Mouse (Mus musculus): ENCODE data around the gene Nox3.

DNA sequence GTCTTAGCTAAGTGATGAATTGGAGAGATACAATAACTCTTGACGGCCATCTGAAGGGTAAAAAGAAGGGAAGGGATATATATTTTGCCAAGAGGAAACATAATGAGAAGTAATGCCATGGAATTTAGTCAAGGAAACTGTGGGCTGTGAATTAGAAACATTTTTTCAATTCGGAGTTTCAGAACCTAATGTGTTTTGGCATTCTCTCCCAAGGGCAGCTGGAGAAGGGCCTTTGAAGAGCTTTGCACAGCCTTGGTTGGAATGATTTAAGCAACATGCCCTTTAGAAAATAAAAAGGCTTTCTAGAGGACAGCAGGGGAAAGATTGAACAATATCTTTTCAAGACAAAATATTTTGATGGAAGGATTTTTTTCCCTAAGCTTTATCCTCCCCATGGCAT, 40.9 kb upstream of the Nox3 start:
- no peak for TF ChIP-seq CTCF (conservative IDR thresholded peaks at IDR 0.05 in 1 of 2, IDR thresholded peaks at IDR 0.05 in 1 of 2; ENCODE audit: low read depth in 2 of 2, low read length in 2 of 2)
- TF ChIP-seq POLR2A (IDR thresholded peaks at IDR 0.05; ENCODE audit: low read depth, low read length): no peak
- no peak for TF ChIP-seq ZC3H11A (IDR thresholded peaks at IDR 0.05; ENCODE audit: low read depth, low read length)
- TF ChIP-seq UBTF (IDR thresholded peaks at IDR 0.05; ENCODE audit: low read depth, low read length): no peak
- no peak for TF ChIP-seq MYC (IDR thresholded peaks at IDR 0.05; ENCODE audit: low read depth, low read length)
- TF ChIP-seq ELF1 (IDR thresholded peaks at IDR 0.05; ENCODE audit: low read depth, low read length): no peak
- TF ChIP-seq TCF12 (IDR thresholded peaks at IDR 0.05; ENCODE audit: low read depth, low read length): no peak
- no peak for TF ChIP-seq POLR2AphosphoS2 (IDR thresholded peaks at IDR 0.05; ENCODE audit: low read depth, low read length)
- no peak for TF ChIP-seq PAX5 (IDR thresholded peaks at IDR 0.05; ENCODE audit: low read length)
- TF ChIP-seq SMC3 (IDR thresholded peaks at IDR 0.05; ENCODE audit: low read depth, low read length): no peak
- no peak for TF ChIP-seq ZKSCAN1 (IDR thresholded peaks at IDR 0.05; ENCODE audit: borderline replicate concordance, low read depth, low read length)
